Mouse (Mus musculus): ENCODE results near the gene 5330417C22Rik. TPM values are rescaled to one million over a fixed set of nuclear protein-coding genes. Genes with fewer than 3 reads are reported as not detected.

5330417C22Rik gene
- polyA plus RNA-seq, 1 experiment: 0.01 TPM

DNA sequence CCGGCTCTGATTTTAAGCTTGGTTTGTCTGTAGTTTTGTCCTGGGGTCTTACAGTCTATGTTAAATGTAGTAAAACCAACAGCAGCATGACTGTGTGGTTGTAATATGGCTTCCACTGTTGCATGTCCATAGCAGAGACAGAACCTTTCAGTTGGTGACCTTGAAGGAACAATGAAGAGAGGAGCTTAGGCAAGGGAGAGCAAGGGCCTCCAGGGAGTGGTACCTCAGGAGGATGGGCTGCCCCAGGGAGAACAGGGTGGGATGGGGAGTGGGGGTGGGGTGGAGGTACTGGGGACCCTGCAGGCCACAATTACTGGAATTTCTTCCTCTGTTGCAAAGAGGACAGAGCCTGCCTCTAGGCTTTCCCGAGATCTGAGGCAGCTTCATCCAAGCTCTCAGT lies 84.4 kb downstream of the 5330417C22Rik start:
- TF ChIP-seq TAL1 (IDR thresholded peaks at IDR 0.05; ENCODE audit: low read length): no peak
- no peak for TF ChIP-seq GATA1 (IDR thresholded peaks at IDR 0.05; ENCODE audit: low read length)
- peaks cover 3% of the 10 kb centered on the region; the same call in 1 of the 2 replicates for H3K27me3 ChIP-seq (ENCODE audit: control insufficient read depth)
- H3K9me3 ChIP-seq (ENCODE audit: control insufficient read depth, low read length): peaks cover 3% of the 10 kb centered on the region; the same call in 1 of the 2 replicates
- no peaks in the 10 kb centered on the region for H3K4me1 ChIP-seq (ENCODE audit: control insufficient read depth)
- H3K4me3 ChIP-seq (replicated peaks): no peak overlapping the region
- no peaks in the 10 kb centered on the region for H3K36me3 ChIP-seq (ENCODE audit: control insufficient read depth)

DNA sequence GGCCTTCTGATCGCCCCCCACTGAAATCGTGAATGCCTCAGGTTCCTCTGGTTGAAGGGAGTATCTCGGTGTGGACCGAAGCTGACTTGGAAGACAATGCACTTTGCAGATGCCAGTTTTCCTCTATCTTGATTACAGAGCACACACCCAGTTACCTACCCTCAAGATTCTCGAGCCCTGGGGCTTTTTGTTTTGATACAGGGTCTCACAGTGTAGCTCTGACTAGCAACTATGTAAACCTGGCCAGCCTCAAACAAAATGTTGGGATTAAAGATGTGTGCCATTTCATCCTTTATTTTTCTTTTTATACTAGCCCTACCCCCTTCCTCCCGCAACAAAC lies 91.0 kb downstream of the 5330417C22Rik start:
- no peak for TF ChIP-seq GATA1 (IDR thresholded peaks at IDR 0.05; ENCODE audit: low read length)
- no peak for TF ChIP-seq TAL1 (IDR thresholded peaks at IDR 0.05; ENCODE audit: low read length)
- Histone ChIP-seq H3K4me1 (ENCODE audit: control insufficient read depth) (peaks cover 47% of the 10 kb centered on the region), H3K36me3 (ENCODE audit: control insufficient read depth) (peaks cover 32% of the 10 kb centered on the region), H3K9me3 (ENCODE audit: control insufficient read depth, low read length) (peaks cover 4% of the 10 kb centered on the region; the same call in 1 of the 2 replicates), H3K4me3 (replicated peaks) (peak overlapping the region; percentile 96), H3K27me3 (ENCODE audit: control insufficient read depth) (peaks cover 3% of the 10 kb centered on the region; the same call in 1 of the 2 replicates)

DNA sequence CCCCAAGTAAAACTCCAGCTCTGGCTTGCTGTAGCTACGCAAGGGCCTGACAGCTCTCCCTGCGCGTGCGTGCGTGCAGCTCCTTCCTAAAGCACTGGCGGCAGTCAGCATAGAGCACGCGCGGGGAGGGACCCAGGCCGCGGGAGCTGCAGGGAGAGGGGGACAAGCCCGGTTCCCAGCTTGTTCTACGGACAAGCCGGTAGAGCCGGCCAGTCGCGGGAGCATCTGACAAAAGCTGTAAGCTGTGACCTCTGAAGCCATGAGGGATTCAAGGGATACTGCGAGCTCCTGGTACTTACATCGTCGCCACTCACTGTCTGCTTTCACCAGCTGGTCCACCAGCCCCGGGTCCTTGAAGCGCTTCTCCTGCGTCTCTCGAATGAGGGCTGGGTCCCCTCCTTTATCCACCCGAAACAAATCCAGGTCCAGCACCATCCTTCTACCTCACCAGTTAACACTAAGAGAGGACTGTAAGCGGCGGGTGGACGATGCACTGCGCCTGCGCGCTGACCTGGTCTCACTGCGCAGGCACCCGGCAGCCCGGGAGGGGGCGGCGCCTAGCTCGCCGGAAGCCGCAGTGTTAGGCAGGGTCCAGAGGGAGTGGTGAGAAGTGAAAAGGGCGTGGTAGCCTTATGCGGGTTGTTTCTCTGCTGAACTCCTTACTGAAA lies 91.5 kb downstream of the 5330417C22Rik start, which contains the start of gene Sars:
Sars (minus strand) TSS at position 512 of the 668 bp plus-strand sequence.
- peaks cover 37% of the 10 kb centered on the region for H3K36me3 ChIP-seq (ENCODE audit: control insufficient read depth)
- H3K27me3 ChIP-seq (ENCODE audit: control insufficient read depth): peaks cover 3% of the 10 kb centered on the region; the same call in 1 of the 2 replicates
- H3K4me3 ChIP-seq (replicated peaks): peak within 1 kb of the TSS; percentile 96
- TF ChIP-seq GATA1 (IDR thresholded peaks at IDR 0.05; ENCODE audit: low read length): no peak
- no peak for TF ChIP-seq TAL1 (IDR thresholded peaks at IDR 0.05; ENCODE audit: low read length)
- H3K9me3 ChIP-seq (ENCODE audit: control insufficient read depth, low read length): peaks cover 4% of the 10 kb centered on the region; the same call in 1 of the 2 replicates
- H3K4me1 ChIP-seq (ENCODE audit: control insufficient read depth): peaks cover 49% of the 10 kb centered on the region

DNA sequence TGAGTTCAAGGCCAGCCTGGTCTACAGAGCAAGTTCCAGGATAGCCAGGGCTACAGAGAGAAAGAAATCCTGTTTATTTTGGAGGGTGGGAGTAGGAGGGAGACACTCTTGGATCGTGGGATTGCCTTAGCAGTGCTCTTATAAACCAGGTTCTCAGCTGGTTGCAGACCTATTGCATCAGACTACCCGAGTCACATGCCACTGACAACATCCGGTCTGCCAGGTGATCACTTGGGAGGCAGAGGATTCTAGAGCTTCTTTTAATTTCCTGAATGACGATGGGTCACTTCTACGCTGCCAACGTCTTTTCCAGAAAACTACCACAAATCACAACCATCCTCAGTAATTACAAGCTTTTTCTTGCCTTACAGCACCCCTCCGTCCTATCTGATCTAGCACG lies 92.3 kb downstream of the 5330417C22Rik start:
- Histone ChIP-seq H3K27me3 (ENCODE audit: control insufficient read depth) (peaks cover 3% of the 10 kb centered on the region; the same call in 1 of the 2 replicates), H3K36me3 (ENCODE audit: control insufficient read depth) (peaks cover 44% of the 10 kb centered on the region), H3K9me3 (ENCODE audit: control insufficient read depth, low read length) (peaks cover 4% of the 10 kb centered on the region; the same call in 1 of the 2 replicates), H3K4me1 (ENCODE audit: control insufficient read depth) (peaks cover 51% of the 10 kb centered on the region), H3K4me3 (replicated peaks) (peak overlapping the region; percentile 96)
- TF ChIP-seq TAL1 (IDR thresholded peaks at IDR 0.05; ENCODE audit: low read length): no peak
- TF ChIP-seq GATA1 (IDR thresholded peaks at IDR 0.05; ENCODE audit: low read length): peak; percentile 6; the same call in 1 of the 2 replicates

DNA sequence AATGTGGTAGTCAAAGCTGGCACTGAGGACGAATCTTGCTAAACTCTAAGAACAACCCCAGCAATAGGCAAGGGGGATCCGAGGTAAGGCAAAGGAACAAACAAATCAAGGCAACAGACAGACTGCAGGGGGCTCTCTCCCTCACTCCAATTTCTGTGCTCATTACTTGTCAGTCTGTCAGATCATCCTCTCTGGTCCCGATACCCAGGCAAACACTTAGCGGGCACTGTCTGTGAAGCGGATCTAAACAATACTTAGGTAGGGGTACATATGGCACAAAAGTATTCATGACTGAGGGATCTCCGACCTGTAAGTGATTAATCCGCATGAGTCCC lies 100.0 kb downstream of the 5330417C22Rik start:
- Histone ChIP-seq H3K36me3 (ENCODE audit: control insufficient read depth) (peaks cover 98% of the 10 kb centered on the region), H3K4me1 (ENCODE audit: control insufficient read depth) (peaks cover 11% of the 10 kb centered on the region), H3K27me3 (ENCODE audit: control insufficient read depth) (no peaks in the 10 kb centered on the region), H3K4me3 (replicated peaks) (no peak overlapping the region), H3K9me3 (ENCODE audit: control insufficient read depth, low read length) (no peaks in the 10 kb centered on the region)
- TF ChIP-seq GATA1 (IDR thresholded peaks at IDR 0.05; ENCODE audit: low read length) (no peak), TAL1 (IDR thresholded peaks at IDR 0.05; ENCODE audit: low read length) (no peak)

DNA sequence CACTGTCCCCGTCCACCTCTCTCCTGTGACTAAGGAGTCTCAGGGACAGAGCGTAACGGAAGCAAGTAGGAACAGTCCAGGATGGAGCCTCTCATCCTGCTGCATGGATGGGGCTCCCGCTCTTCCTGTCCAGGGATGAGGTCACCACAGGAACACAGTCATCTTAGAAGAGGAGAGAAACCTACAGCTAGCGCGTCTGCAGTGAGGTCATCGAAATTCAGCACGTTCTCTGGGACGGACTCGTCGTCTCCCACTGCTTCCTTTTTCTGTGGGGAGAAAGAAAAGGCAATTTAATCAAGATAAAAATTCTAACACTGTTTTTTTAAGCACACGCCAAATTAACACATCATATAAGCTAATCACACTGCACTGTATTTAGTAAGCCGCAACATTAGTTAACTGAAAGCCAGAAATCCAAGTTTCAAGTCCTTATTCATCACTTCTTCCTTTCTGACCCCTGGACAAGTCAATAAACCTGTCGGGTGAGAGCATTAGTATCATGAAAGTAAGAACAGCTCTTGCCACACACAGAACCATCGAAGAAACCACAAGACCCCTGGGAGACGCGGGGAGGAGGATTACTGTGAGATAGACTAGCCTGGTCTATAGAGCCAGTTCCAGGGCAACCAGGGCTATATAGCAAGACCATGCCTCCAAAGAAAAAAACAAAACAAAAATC lies 100.5 kb downstream of the 5330417C22Rik start:
- TF ChIP-seq TAL1 (IDR thresholded peaks at IDR 0.05; ENCODE audit: low read length) (no peak), GATA1 (IDR thresholded peaks at IDR 0.05; ENCODE audit: low read length) (no peak)
- no peak overlapping the region for H3K4me3 ChIP-seq (replicated peaks)
- H3K36me3 ChIP-seq (ENCODE audit: control insufficient read depth): peaks cover 98% of the 10 kb centered on the region
- no peaks in the 10 kb centered on the region for H3K9me3 ChIP-seq (ENCODE audit: control insufficient read depth, low read length)
- H3K4me1 ChIP-seq (ENCODE audit: control insufficient read depth): peaks cover 7% of the 10 kb centered on the region
- H3K27me3 ChIP-seq (ENCODE audit: control insufficient read depth): no peaks in the 10 kb centered on the region

DNA sequence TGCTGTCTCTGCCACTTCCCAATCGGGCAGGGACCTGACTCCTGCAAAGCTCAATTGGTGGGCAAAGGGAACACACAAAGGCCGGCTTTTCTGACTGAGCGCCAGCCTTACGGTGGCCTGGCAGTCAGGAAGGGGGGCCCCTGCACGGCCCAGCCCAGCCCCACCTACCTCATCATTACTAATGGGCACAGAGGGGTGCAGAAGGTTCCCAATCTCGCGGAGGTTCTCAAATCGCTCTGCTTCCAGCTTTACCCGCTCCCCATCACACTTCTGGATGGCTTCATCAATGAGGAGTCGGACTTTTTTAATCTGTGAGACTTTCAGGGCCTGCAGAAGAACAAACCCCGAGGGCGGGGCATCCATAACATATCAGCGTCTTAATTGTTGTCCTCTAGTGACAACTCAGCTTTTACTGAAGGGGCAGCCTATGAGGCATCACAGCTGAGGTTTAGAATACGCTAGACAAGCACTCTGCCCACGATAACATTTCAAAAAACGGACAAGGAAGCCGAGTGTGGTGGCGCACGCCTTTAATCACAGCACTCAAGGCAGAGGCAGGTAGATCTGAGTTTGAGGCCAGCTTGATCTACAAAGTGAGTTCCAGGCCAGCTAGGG lies 102.3 kb downstream of the 5330417C22Rik start:
- Histone ChIP-seq H3K4me3 (replicated peaks) (no peak overlapping the region), H3K9me3 (ENCODE audit: control insufficient read depth, low read length) (no peaks in the 10 kb centered on the region), H3K27me3 (ENCODE audit: control insufficient read depth) (no peaks in the 10 kb centered on the region), H3K4me1 (ENCODE audit: control insufficient read depth) (no peaks in the 10 kb centered on the region), H3K36me3 (ENCODE audit: control insufficient read depth) (peaks cover 98% of the 10 kb centered on the region)
- TF ChIP-seq GATA1 (IDR thresholded peaks at IDR 0.05; ENCODE audit: low read length) (no peak), TAL1 (IDR thresholded peaks at IDR 0.05; ENCODE audit: low read length) (no peak)

DNA sequence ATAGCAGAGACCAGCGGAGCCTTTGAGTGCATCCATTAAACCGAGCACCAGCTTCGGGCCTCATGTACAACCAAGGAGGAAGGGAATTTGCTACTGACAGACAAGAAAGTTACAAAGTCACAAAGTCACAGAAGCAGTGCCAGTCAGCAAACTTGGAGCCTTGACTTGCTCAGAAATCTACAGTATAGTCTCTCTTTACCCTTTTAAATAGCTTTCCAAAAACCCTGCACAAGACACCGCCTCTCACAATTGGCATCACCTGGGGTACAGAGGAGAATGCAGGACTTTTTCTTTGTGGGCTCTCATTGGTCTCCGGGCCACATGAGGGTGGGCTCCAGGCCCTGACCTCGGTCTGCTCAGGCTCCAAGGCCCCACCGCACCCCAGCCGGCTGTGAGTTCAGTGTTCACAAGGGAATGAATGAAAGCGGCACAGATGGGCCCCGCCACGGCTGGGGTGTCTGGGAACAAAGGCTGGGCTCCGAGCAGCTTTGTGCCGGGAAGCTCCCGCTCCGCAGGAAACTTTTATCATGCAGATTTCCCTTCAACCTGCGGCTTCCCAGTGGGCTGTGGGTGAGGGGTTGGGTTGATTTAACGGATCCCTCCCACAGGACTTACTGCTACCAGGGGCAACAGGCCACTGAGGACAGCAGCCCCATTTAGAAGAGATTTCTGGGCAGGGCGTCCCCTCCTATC lies 103.0 kb downstream of the 5330417C22Rik start:
- no peaks in the 10 kb centered on the region for H3K4me1 ChIP-seq (ENCODE audit: control insufficient read depth)
- no peaks in the 10 kb centered on the region for H3K9me3 ChIP-seq (ENCODE audit: control insufficient read depth, low read length)
- no peak overlapping the region for H3K4me3 ChIP-seq (replicated peaks)
- no peak for TF ChIP-seq GATA1 (IDR thresholded peaks at IDR 0.05; ENCODE audit: low read length)
- TF ChIP-seq TAL1 (IDR thresholded peaks at IDR 0.05; ENCODE audit: low read length): no peak
- no peaks in the 10 kb centered on the region for H3K27me3 ChIP-seq (ENCODE audit: control insufficient read depth)
- H3K36me3 ChIP-seq (ENCODE audit: control insufficient read depth): peaks cover 98% of the 10 kb centered on the region

Measured in erythroblast, embryonic 14.5 days (primary cell).